Mouse (Mus musculus) fat pad, adult 2 months (tissue): ENCODE measurements around the gene Hsph1.

Experiments used
- DNase-seq: peaks from one replicate; pipeline ENCODE4 v3.0.0-alpha.2; 2011; ENCODE audit warnings: low read depth, low spot score; ENCODE audit errors: extremely low read depth

Gene Hsph1

DNA sequence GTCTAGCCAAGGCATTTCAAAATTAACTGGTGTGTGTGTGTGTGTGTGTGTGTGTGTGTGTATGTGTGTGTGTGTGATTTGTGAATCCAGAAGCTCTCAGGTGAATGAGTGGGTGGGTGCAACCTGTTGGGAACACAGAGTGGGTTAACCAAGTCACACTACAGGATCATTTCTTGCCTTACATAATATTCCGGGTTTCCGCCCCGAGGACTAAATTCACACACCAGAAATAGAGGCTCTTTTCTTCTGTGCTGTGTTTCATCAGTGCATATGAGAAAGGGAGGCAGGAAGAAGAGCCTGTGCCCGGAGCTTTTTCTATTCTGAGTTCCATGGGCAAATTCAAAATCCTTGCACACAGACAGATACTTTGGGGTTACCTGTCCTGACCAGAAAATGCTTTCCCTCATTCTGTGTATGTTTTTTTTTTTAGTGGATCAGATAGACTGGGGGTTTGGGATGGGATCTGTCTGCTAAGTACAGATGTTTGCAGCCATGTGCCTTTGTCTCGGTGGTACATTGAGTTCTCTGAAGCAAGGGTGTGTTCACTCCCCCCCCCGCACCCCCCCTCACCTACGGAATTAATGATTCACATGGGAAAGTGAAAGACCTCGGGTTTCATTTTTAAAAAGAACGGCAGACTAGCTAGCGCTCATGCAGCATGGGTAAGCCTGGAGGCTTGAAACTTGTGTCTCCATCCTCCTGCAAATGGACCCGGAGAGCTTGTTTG is 6.8 kb upstream of the Hsph1 start:
- DNase-seq, result peak; percentile 33

DNA sequence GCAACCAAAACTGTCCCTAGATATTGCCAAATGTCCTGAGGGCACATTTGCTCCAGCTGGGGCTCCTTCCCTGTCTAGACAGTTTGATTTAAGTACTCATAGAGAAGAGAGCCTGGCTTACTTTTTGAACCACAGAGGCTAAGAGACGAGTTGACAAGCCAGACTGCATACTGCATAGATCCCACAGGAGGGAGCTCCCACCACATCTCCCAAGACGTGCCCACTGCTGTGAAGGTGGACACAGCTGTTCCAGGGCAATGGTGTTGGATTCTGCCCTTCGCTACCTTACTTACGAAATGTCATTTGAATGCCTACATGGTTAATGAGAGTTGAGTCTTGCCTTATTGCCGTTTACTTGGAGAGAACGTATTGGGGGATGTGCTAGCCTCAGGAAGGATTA is 6.2 kb upstream of the Hsph1 start:
- peak; percentile 19 for DNase-seq

DNA sequence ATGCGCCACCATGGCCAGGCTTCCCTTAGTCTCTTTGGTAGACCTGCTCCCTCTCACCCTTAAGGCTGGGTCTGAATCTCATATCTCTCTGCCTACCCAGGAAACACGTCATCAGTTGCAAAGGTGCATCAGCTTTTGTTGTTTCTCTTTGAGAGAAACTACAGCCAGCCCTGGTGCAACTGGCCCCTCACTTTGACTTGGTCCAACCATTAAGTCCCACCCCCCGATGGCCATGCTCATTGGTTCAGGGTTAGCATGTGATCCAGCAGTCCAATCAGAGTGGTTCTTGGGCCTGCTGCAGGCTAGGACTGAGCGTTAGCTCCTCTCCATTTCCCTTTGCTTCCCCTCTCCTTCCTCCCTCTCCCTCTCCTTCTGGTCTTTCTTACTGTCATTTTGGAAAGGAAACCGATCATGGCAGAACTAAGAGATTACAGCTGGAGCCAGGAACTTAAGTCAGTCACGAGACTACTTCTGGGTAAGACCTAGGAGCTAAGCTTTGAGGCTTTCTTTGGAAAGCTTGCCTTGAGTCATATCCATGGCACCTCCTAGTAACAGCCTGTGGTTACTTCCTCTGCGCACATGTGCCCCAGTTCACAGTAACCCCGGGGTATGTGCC is 5.2 kb upstream of the Hsph1 start:
- DNase-seq, result no peak

DNA sequence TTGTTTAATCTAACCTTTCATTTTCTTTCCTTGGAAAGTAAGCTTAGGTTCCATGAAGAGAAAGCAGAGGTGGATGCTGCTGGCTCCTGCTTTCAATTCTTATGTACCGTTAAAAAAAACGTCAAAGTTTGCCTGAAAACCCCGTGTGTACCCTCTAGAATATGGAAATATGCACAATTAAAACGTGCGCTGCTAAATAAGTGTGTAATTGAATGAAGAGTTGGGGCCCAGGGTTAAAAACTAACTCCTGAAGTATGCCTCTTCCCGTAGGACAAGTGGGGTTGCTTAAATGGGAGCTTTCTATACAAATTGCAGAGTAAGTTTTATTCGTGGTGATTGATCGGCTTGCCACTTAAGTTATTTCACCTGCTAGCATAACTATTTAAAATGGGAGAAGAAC is 1.1 kb upstream of the Hsph1 start:
- no peak for DNase-seq

- no peak for DNase-seq
These were observed 620 bp downstream of the Hsph1 start for GRCm38 (mm10) chr5:149635556-149635955.

- peak; percentile 7 for DNase-seq
These were observed 1.7 kb downstream of the Hsph1 start for GRCm38 (mm10) chr5:149634409-149635035.

- DNase-seq, result no peak
These were observed 10.6 kb downstream of the Hsph1 start for GRCm38 (mm10) chr5:149625547-149625946.

DNA sequence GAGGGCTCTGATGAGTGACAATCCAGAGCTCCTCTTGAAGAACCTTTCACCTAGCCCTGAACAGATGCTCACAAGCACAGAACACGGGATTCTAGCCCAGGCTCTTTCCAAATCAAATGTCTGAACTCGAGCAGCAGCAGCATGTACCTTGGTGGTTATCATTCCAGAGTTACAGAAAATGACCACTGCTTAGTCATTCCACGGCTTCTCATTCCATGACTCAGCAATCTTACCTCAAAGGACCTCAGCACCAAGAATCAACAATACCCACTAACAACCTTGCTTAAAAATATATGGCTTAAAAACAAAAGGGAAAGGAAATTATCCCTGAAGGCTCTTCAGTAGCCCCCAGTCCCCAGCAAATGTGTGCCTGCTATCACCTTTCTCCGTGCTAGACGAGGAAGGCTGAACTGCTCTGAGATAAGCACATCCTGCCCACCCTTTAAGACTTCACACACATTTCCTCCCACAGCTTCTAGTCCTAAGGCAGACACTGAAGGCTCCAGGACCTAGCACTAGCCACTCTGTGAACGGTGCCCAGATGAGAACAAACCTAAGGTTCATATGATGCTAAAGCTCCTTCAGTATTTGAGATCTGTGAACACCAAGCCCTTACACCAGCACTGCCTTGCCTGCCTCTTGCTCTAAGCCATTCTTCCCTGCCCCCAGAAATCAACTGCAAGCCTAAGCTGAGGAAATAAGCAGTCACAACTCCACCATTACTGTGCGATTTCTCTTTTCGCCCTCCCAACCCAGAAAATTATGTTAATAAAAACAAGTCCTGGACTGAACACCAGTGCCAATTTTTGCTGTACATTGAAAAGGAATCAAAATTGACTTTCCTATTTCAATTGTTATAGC is 12.1 kb downstream of the Hsph1 start:
- DNase-seq, result no peak

DNA sequence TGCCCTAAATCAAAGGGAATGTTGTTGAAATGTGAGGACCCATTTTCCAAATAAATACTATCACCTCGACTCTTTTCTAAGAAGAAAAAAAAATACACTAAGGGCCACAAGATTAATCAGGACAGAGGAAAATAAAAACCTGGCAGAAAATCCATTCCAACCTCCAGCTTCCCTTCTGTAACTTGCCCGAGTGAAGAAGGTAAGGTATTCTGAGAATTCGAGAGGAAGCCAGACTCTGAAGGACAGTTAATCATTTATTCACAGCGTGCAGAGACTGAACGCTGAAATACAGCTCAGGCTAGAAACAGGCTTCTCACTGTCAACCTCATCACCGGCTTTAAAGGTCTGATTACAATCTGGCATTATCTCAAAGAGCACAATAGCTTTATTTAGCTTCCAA is 13.5 kb downstream of the Hsph1 start:
- DNase-seq, result no peak

GRCm38 (mm10) chr5:149622152-149622551 is 14.0 kb downstream of the Hsph1 start:
- DNase-seq, result no peak

- DNase-seq, result no peak
These were observed 18.3 kb downstream of the Hsph1 start for GRCm38 (mm10) chr5:149617776-149618425.

DNA sequence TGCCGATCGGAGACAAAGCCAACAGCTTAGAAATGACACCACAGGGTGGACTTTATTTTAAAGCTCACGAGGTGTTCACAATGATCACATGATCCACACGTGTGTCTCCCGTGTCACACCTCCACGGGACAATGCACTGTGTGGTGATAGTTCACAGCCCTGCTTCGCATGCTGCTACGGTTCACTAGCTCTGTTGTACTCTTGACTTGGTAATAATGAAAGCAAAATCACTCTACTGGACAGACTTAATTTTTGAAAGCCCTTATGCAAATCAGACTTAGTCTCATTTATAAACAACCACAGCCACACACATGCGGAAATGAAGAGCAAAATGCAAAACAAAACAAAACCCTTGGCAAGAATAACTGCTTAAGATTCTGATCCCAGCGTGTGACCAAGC is 19.4 kb downstream of the Hsph1 start:
- no peak for DNase-seq

DNA sequence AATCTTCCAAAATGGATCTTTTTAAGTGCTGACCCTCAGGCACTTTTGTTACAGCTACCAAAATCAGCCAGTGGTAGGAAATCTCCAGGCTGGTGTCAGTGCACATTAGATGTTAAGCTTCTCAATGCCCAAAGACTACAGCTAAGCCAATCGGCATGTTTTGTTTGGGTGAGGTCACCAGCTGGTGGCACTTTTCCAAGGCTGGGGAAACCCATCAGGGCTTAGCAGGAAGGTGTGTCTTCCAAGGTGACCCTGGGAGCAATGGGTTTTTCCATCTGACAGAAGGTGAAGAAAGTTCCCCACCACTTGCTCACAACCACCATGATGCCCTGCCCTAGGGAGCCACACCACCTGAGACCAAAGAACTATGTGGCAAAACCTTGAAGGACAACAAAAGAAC is 20.0 kb downstream of the Hsph1 start:
- no peak for DNase-seq

- DNase-seq, result no peak
These were observed 23.4 kb downstream of the Hsph1 start for GRCm38 (mm10) chr5:149612740-149613139.

DNA sequence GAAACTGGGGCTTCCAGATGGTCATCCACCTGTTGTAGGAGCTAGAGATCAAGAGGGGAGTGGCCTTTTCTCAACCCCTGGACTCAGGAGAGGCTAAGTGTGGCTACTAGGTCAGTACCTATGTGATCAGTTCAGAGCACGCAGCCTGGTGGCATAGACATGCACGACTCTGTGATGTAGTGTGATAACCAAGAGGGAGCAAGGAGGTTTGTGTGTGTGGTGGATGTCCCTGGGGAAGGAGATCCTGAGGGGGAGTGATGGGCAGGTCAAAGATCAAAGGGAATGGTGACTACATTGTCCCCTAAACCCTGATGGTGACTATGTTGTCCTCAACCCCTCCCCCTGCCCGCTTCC is 24.0 kb downstream of the Hsph1 start:
- no peak for DNase-seq

DNA sequence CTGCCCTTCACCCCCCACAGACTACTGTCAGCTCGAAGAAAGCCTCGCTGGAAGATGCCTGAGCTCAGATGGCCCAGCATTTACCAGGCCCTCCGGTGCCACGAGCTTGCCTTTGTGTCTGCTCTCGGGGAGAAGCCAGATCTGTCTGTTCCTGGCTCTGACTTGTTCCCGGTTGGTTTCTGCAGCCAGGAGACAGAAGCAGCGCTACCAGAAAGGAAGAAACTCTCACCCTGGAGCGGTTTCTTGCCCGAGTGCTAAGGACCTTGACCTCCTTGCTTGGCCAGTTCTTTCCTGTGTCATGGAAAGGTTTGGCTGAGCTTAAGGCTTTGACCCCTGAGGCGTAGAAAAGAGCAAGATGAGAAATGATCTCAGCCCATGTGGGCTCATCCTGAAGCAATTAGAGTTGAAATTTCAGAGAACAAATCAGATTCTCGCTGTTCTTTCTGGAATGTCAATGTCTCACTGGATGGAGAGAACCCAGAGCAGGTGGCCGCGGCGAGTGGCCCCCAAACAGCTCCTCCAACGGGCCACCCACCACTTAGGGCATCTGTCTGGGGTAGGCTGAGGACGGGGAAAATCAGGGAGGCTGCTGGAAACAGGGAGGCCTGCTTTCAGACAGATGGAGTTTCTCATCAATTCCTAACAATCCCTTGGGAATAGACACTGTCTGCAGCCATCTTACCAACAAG is 24.6 kb downstream of the Hsph1 start:
- DNase-seq, result no peak

GRCm38 (mm10) chr5:149607083-149607720 is 29.0 kb downstream of the Hsph1 start:
- no peak for DNase-seq

- DNase-seq, result no peak
These were observed 32.9 kb downstream of the Hsph1 start for GRCm38 (mm10) chr5:149603241-149603640.

- no peak for DNase-seq
These were observed 34.2 kb downstream of the Hsph1 start for GRCm38 (mm10) chr5:149601996-149602395.

GRCm38 (mm10) chr5:149597351-149597750 is 38.8 kb downstream of the Hsph1 start:
- DNase-seq, result no peak
